Mouse (Mus musculus) myocyte (in vitro differentiated cells): ENCODE measurements around the gene Pacsin1.
"Not testable (repeated sequence)": the region's sequence is repeated elsewhere in the genome, so short reads cannot be mapped to it uniquely, and the experiment has no call there.

Experiments used
- E2F4 ChIP-seq: IDR thresholded peaks from one replicate; pipeline ENCODE4 v1.6.1; 2011; ENCODE audit warnings: mild to moderate bottlenecking, control low read depth, moderate library complexity; ENCODE audit not compliant: insufficient read depth
- MAX ChIP-seq: IDR thresholded peaks from one replicate; pipeline ENCODE4 v1.6.1; 2011; ENCODE audit warnings: low read depth, mild to moderate bottlenecking, control low read depth
- MYOD1 ChIP-seq, 3 experiments: IDR thresholded peaks; one replicate each; pipeline ENCODE4 v1.6.1; 2011; ENCODE audit warnings: control low read depth in 2 of 3, low read depth in 2 of 3, mild to moderate bottlenecking in 2 of 3, moderate library complexity in 1 of 3; ENCODE audit not compliant: insufficient read length in 2 of 3, control insufficient read depth in 1 of 3
- MYOG ChIP-seq, 3 experiments: IDR thresholded peaks; one replicate each; pipeline ENCODE4 v1.6.1; 2011; ENCODE audit warnings: control low read depth in 2 of 3, low read depth in 2 of 3, mild to moderate bottlenecking in 2 of 3; ENCODE audit not compliant: insufficient read length in 2 of 3, control insufficient read depth in 1 of 3, insufficient read depth in 1 of 3
- POLR2A ChIP-seq: IDR thresholded peaks from one replicate; pipeline ENCODE4 v1.6.1; 2011; ENCODE audit warnings: low read depth, mild to moderate bottlenecking, control low read depth, moderate library complexity; ENCODE audit not compliant: insufficient read length
- POLR2AphosphoS2 ChIP-seq: IDR thresholded peaks from one replicate; pipeline ENCODE4 v1.6.1; 2011; ENCODE audit warnings: low read depth, control low read depth; ENCODE audit not compliant: insufficient read length
- REST ChIP-seq: IDR thresholded peaks from one replicate; pipeline ENCODE4 v1.6.1; 2011; ENCODE audit warnings: mild to moderate bottlenecking, control low read depth, moderate library complexity; ENCODE audit not compliant: insufficient read depth, insufficient read length
- TCF12 ChIP-seq: IDR thresholded peaks from one replicate; pipeline ENCODE4 v1.6.1; 2011; ENCODE audit warnings: mild to moderate bottlenecking, control low read depth; ENCODE audit not compliant: poor library complexity, insufficient read depth, severe bottlenecking

DNA sequence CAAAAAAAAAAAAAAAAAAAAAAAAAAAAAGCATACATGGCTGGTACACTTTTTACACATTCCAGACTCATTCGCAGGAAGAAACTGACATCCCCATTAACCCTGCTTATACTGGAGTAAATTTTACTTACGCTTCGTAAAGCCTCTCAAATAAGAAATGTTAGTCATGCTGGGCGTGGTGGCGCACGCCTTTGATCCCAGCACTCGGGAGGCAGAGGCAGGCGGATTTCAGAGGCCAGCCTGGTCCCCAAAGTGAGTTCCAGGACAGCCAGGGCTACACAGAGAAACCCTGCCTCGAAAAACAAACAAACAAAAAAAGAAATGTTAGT, 19.8 kb upstream of the Pacsin1 start:
- TF ChIP-seq POLR2A; TCF12; MAX; MYOG (IDR thresholded peaks at IDR 0.05; ENCODE audit: control insufficient read depth in 1 of 3, insufficient read depth in 1 of 3, insufficient read length in 2 of 3, low read depth in 2 of 3); POLR2AphosphoS2; MYOD1 (IDR thresholded peaks at IDR 0.05; ENCODE audit: control insufficient read depth in 1 of 3, insufficient read length in 2 of 3, low read depth in 2 of 3); E2F4; REST: not testable (repeated sequence)
